Mouse (Mus musculus): ENCODE data around the gene Specc1. TPM values are rescaled to one million over a fixed set of nuclear protein-coding genes. Genes with fewer than 3 reads are reported as not detected.

Specc1 gene
- polyA plus RNA-seq, 1 experiment: 2.1 TPM

DNA sequence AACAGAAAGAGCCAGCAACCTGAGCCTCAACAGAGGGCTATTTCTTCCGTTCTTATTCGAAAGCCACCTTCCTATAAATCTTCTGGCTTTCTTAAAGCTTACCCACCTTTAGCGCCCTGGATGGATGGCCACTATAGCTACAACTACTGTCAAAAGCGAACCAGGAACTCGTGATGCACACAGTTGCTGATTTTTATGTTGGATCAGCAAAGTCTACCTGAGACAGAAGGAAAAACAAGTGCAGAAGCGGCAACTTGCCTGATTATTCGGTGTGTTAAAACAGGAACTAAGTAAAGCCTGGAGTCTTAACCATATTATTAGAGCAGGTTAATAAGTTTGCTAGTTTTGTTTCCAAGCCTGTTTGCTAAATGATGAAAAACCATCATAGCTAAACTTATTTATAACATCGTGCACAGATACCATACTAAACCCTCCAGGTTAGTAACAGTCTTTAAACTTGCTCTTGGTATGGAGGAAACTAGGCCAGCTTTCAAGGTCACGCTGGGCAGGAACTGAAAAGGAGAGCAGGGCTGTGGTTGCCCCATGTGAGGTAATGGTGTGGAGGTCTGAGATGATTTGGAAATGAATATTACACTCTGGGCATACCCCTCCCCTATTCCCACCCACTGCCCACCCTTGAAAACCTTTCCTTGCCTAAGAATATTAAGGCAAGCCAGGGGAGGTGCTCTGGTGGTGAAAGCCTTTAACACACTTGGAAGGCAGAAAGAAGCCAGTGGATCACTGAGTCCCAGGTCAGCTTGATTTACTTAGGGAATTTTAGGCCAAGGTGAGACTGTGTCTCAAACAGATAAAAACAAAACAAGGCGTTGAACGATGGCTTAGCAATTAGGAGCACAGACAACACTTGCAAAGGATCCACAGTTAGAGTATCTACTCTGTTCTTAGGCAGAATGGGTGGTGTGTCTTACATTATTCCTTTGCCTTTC is 25.6 kb upstream of the Specc1 start:
- peak overlapping the region; percentile 87 for H3K4me3 ChIP-seq (ENCODE audit: control insufficient read depth, insufficient read depth, low read length)
- H3K27me3 ChIP-seq (ENCODE audit: control insufficient read depth, insufficient read depth, low read length): no peaks in the 10 kb centered on the region
- 17% methylated on average over 11 of the region's 11 CpGs for WGBS
- peaks cover 4% of the 10 kb centered on the region for H3K4me1 ChIP-seq (replicated peaks; ENCODE audit: control insufficient read depth, insufficient read depth, low read length)
- no peak for DNase-seq
- H3K36me3 ChIP-seq (ENCODE audit: control insufficient read depth, insufficient read depth, low read length): no peaks in the 10 kb centered on the region
- peak overlapping the region; percentile 81 for H3K27ac ChIP-seq (ENCODE audit: control insufficient read depth, insufficient read depth, low read length)
- TF ChIP-seq CTCF (IDR thresholded peaks at IDR 0.05; ENCODE audit: borderline replicate concordance, control insufficient read depth, extremely low read depth, insufficient read depth, low read length, poor library complexity) (no peak), POLR2A (IDR thresholded peaks at IDR 0.05; ENCODE audit: control insufficient read depth, extremely low read depth, insufficient read depth, low read length, poor library complexity) (no peak)

DNA sequence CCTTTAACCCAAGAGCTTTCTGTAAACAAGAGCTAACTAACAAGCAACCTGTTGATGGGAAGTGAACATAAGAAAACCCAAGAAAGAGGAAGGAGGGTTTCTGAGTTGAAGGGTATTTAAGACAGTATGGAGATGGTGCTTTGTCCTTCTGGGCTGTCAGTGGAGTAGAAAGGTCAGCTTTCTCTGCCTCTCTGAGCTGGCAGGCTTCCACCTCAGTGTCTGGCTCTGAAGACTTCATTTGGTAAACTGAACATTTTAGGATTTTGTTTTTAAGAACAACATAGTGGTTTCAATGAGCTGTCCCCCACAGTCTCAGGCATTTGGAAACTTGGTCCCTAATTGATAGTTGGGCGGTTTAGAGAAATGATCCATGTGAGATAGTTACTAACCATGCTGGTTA is 18.8 kb upstream of the Specc1 start:
- no peak for DNase-seq
- H3K4me1 ChIP-seq (replicated peaks; ENCODE audit: control insufficient read depth, insufficient read depth, low read length): no peaks in the 10 kb centered on the region
- no peak overlapping the region for H3K4me3 ChIP-seq (ENCODE audit: control insufficient read depth, insufficient read depth, low read length)
- WGBS: 100% methylated on average over 1 of the region's 1 CpGs
- TF ChIP-seq CTCF (IDR thresholded peaks at IDR 0.05; ENCODE audit: borderline replicate concordance, control insufficient read depth, extremely low read depth, insufficient read depth, low read length, poor library complexity) (no peak), POLR2A (IDR thresholded peaks at IDR 0.05; ENCODE audit: control insufficient read depth, extremely low read depth, insufficient read depth, low read length, poor library complexity) (no peak)
- no peaks in the 10 kb centered on the region for H3K36me3 ChIP-seq (ENCODE audit: control insufficient read depth, insufficient read depth, low read length)
- no peak overlapping the region for H3K27ac ChIP-seq (ENCODE audit: control insufficient read depth, insufficient read depth, low read length)
- no peaks in the 10 kb centered on the region for H3K27me3 ChIP-seq (ENCODE audit: control insufficient read depth, insufficient read depth, low read length)

DNA sequence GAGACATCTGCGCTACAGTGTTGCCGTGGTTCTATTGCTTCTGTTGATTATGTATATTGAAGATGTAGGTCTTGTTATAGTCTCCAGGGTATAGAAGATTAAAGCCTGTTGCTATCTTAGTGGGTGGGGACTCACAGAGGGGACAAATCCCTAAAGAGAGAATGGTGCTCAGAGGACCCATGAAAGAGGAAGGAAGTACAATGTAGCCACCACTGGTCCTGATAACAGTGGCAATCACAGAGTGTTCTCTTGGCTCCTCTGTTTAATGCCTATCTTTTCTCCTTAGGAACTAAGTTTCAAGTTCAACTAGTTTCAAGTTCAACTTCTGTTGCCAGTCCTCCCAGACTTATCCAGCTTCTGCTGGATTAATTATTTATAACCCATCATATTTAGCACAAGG is 13.7 kb upstream of the Specc1 start:
- H3K27ac ChIP-seq (ENCODE audit: control insufficient read depth, insufficient read depth, low read length): no peak overlapping the region
- no peaks in the 10 kb centered on the region for H3K27me3 ChIP-seq (ENCODE audit: control insufficient read depth, insufficient read depth, low read length)
- no peaks in the 10 kb centered on the region for H3K4me1 ChIP-seq (replicated peaks; ENCODE audit: control insufficient read depth, insufficient read depth, low read length)
- no peak for TF ChIP-seq POLR2A (IDR thresholded peaks at IDR 0.05; ENCODE audit: control insufficient read depth, extremely low read depth, insufficient read depth, low read length, poor library complexity)
- TF ChIP-seq CTCF (IDR thresholded peaks at IDR 0.05; ENCODE audit: borderline replicate concordance, control insufficient read depth, extremely low read depth, insufficient read depth, low read length, poor library complexity): no peak
- H3K36me3 ChIP-seq (ENCODE audit: control insufficient read depth, insufficient read depth, low read length): no peaks in the 10 kb centered on the region
- no peak overlapping the region for H3K4me3 ChIP-seq (ENCODE audit: control insufficient read depth, insufficient read depth, low read length)
- WGBS: 73% methylated on average over 2 of the region's 2 CpGs
- no peak for DNase-seq

DNA sequence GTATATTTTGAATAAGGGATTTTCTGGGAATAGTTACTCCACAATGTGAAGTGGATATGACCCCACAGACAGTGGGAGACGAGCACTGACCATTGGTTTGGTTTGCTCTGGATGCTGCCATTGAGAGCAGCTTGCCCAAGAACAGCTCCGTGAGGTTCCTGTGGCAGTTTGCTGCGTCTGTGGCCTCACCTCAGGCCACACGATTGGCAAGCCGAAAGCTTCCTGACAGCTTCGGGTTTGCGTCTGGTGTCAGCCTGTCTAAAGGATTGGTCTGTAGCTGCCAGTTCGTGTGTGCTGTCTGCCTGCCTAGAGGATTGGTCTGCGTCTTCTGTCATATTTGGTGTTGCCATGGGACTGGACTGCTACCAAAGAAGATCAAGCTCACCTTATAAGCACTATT is 12.1 kb upstream of the Specc1 start:
- Histone ChIP-seq H3K4me1 (replicated peaks; ENCODE audit: control insufficient read depth, insufficient read depth, low read length) (no peaks in the 10 kb centered on the region), H3K27me3 (ENCODE audit: control insufficient read depth, insufficient read depth, low read length) (no peaks in the 10 kb centered on the region), H3K27ac (ENCODE audit: control insufficient read depth, insufficient read depth, low read length) (no peak overlapping the region), H3K36me3 (ENCODE audit: control insufficient read depth, insufficient read depth, low read length) (no peaks in the 10 kb centered on the region), H3K4me3 (ENCODE audit: control insufficient read depth, insufficient read depth, low read length) (no peak overlapping the region)
- DNase-seq: no peak
- TF ChIP-seq POLR2A (IDR thresholded peaks at IDR 0.05; ENCODE audit: control insufficient read depth, extremely low read depth, insufficient read depth, low read length, poor library complexity) (no peak), CTCF (IDR thresholded peaks at IDR 0.05; ENCODE audit: borderline replicate concordance, control insufficient read depth, extremely low read depth, insufficient read depth, low read length, poor library complexity) (no peak)
- WGBS: 75% methylated on average over 9 of the region's 9 CpGs

DNA sequence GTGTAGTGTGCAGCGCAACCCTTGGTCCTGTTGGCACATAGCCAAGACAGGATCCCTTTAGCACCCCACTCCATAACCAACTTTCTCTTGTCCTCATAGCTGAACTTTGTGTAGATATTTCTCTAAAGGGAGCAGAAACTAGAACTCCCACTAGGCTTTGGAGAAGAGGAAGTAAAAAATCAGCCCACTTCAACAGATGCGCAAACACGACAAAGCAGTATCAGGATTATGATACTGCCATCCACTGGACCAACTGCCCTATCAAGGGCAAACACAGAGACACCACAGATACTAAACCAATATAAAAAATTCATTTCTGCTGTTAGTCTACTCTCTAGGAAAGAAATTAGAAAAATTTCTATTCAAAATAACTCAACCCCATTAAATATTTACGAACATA is 10.0 kb upstream of the Specc1 start:
- H3K36me3 ChIP-seq (ENCODE audit: control insufficient read depth, insufficient read depth, low read length): no peaks in the 10 kb centered on the region
- H3K4me1 ChIP-seq (replicated peaks; ENCODE audit: control insufficient read depth, insufficient read depth, low read length): no peaks in the 10 kb centered on the region
- no peak for DNase-seq
- TF ChIP-seq CTCF (IDR thresholded peaks at IDR 0.05; ENCODE audit: borderline replicate concordance, control insufficient read depth, extremely low read depth, insufficient read depth, low read length, poor library complexity) (no peak), POLR2A (IDR thresholded peaks at IDR 0.05; ENCODE audit: control insufficient read depth, extremely low read depth, insufficient read depth, low read length, poor library complexity) (no peak)
- H3K27me3 ChIP-seq (ENCODE audit: control insufficient read depth, insufficient read depth, low read length): no peaks in the 10 kb centered on the region
- H3K4me3 ChIP-seq (ENCODE audit: control insufficient read depth, insufficient read depth, low read length): no peak overlapping the region
- H3K27ac ChIP-seq (ENCODE audit: control insufficient read depth, insufficient read depth, low read length): no peak overlapping the region
- WGBS: 83% methylated on average over 4 of the region's 4 CpGs

DNA sequence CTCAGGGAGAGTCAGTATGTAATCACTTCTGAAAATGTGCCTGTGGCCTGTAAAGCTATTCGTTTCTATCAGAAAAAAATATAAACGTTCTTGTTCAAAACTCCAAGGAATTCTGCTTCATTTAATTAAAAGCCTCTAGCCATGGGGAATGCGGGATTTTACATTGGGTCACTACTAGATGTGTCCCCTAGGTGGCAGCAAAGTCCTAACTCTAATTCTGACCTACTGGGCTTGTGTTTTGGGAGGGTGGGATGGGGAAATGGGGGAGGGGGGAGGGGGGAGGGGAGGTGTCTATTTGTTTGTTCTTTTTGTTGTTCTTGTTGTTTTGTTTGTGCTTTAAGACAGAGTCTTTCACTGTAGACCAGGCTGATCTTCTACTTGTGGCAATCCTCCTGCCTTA is 7.2 kb upstream of the Specc1 start:
- 2% methylated on average over 3 of the region's 3 CpGs for WGBS
- no peaks in the 10 kb centered on the region for H3K36me3 ChIP-seq (ENCODE audit: control insufficient read depth, insufficient read depth, low read length)
- TF ChIP-seq CTCF (IDR thresholded peaks at IDR 0.05; ENCODE audit: borderline replicate concordance, control insufficient read depth, extremely low read depth, insufficient read depth, low read length, poor library complexity): no peak
- TF ChIP-seq POLR2A (IDR thresholded peaks at IDR 0.05; ENCODE audit: control insufficient read depth, extremely low read depth, insufficient read depth, low read length, poor library complexity): no peak
- H3K27me3 ChIP-seq (ENCODE audit: control insufficient read depth, insufficient read depth, low read length): no peaks in the 10 kb centered on the region
- DNase-seq: peak; percentile 37
- no peak overlapping the region for H3K4me3 ChIP-seq (ENCODE audit: control insufficient read depth, insufficient read depth, low read length)
- no peak overlapping the region for H3K27ac ChIP-seq (ENCODE audit: control insufficient read depth, insufficient read depth, low read length)
- H3K4me1 ChIP-seq (replicated peaks; ENCODE audit: control insufficient read depth, insufficient read depth, low read length): no peaks in the 10 kb centered on the region
